Mouse (Mus musculus) kidney, embryonic 14.5 days (tissue): ENCODE measurements around the gene Cd164. TPM values are rescaled to one million over a fixed set of nuclear protein-coding genes. Genes with fewer than 3 reads are reported as not detected.

ENCODE experiments used
- ATAC-seq: fragments of 200-750 bp; cut with Nextera tagmentation; 2 replicates; pipeline ENCODE4 v1.8.0; 2017; ENCODE audit warnings: moderate number of reproducible peaks, mild to moderate bottlenecking, moderate TSS enrichment, moderate library complexity; ENCODE audit not compliant: low FRiP score, low TSS enrichment
- H3K27ac ChIP-seq: fragments of 300-500 bp; sonication (generic); 2 replicates; pipeline ENCODE4 v1.5.1; 2014; ENCODE audit warnings: low read depth, mild to moderate bottlenecking, low read length, moderate library complexity, mixed read lengths
- H3K27me3 ChIP-seq: fragments of 300-500 bp; sonication (generic); 2 replicates; pipeline ENCODE4 v1.6.1; 2014; ENCODE audit warnings: mild to moderate bottlenecking, low read length; ENCODE audit not compliant: control insufficient read depth, insufficient read depth
- H3K36me3 ChIP-seq: fragments of 300-500 bp; sonication (generic); 2 replicates; pipeline ENCODE4 v1.6.1; 2014; ENCODE audit warnings: low read length, mixed read lengths; ENCODE audit not compliant: control insufficient read depth, insufficient read depth
- H3K4me1 ChIP-seq: fragments of 300-500 bp; sonication (generic); 2 replicates; pipeline ENCODE4 v1.6.1; 2014; ENCODE audit warnings: low read length, mixed read lengths; ENCODE audit not compliant: control insufficient read depth, insufficient read depth
- H3K4me2 ChIP-seq: fragments of 300-500 bp; sonication (generic); replicated peaks from 2 replicates; pipeline ENCODE4 v1.6.1; 2014; ENCODE audit warnings: low read depth, mild to moderate bottlenecking, low read length
- H3K4me3 ChIP-seq: fragments of 300-500 bp; sonication (generic); 2 replicates; pipeline ENCODE4 v1.5.1; 2014; ENCODE audit warnings: mild to moderate bottlenecking, low read length
- H3K9ac ChIP-seq: fragments of 300-500 bp; sonication (generic); 2 replicates; pipeline ENCODE4 v1.6.1; 2014; ENCODE audit warnings: low read depth, mild to moderate bottlenecking, low read length, moderate library complexity
- H3K9me3 ChIP-seq: fragments of 300-500 bp; sonication (generic); 2 replicates; pipeline ENCODE4 v1.6.1; 2016; ENCODE audit warnings: low read length; ENCODE audit not compliant: control insufficient read depth
- WGBS: fragments of 180-500 bp; shearing (Covaris S2); extraction: QIAGEN DNeasy Blood & Tissue Kit; methylation state at CpG from one replicate; pipeline ENCODE4 v1.1.7; 2014; 5-methylcytosine and 5-hydroxymethylcytosine counted together
- polyA plus RNA-seq: library from polyadenylated mRNA; unstranded; fragments of >200 nt; fragmentation: Nextera tagmentation; extraction: Ambion mirVana; gene quantifications from 2 replicates; pipeline ENCODE4 v1.2.1, GENCODE M21; 2014

Gene Cd164
- polyA plus RNA-seq, 1 experiment from 2014 or later: 221 TPM

DNA sequence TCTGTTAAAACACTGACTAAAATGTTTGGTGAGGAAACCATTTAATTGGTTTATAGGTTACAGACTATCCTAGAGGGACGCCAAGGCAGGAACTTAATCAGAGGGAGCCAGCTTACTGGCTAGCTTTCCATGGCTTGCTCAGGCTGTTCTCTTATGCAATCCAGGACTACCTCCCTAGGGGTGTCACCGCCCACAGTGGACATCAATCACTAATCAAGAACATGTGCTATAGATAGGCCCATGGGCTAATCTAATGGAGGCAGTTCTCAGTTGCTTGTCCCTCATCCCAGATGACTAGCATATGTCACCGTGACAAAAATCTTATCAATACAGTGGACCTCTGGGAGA lies 18.7 kb downstream of the Cd164 start:
- no peak overlapping the region for H3K4me2 ChIP-seq
- H3K27ac ChIP-seq: no peak overlapping the region
- peaks cover 18% of the 10 kb centered on the region; the same call in 1 of the 2 replicates for H3K36me3 ChIP-seq

DNA sequence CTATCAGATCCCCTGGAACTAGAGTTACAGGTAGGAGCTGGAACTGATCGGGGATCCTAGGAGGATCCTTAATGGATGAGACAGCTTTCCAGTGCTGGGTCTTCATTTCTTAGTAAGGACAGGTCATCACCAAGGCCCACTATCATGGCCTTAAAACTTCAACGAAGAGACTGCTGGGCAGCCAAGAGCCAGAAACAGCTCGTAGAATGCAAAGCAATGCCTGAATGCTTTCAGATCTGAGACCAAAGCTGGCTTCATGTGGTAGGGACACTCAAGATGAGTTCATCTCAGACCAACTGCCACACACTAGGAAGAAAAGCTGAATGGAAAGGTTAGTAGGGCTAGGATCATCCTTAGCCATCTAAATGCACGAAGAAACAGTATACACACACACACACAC lies 19.8 kb downstream of the Cd164 start:
- H3K27ac ChIP-seq: no peak overlapping the region
- ATAC-seq: no peak
- no peak overlapping the region for H3K4me2 ChIP-seq
- H3K4me1 ChIP-seq: no peaks in the 10 kb centered on the region
- no peak overlapping the region for H3K4me3 ChIP-seq
- peaks cover 11% of the 10 kb centered on the region; the same call in 1 of the 2 replicates for H3K36me3 ChIP-seq
- no peaks in the 10 kb centered on the region for H3K9me3 ChIP-seq
- 95% methylated on average over 4 of the region's 4 CpGs for WGBS
- no peak overlapping the region for H3K9ac ChIP-seq
- H3K27me3 ChIP-seq: no peaks in the 10 kb centered on the region

More for the DNA sequence above, 18.7 kb downstream of the Cd164 start:
- Histone ChIP-seq H3K27me3 (no peaks in the 10 kb centered on the region), H3K9me3 (no peaks in the 10 kb centered on the region), H3K4me3 (no peak overlapping the region), H3K4me1 (no peaks in the 10 kb centered on the region), H3K9ac (no peak overlapping the region)
- no peak for ATAC-seq
- WGBS: 95% methylated on average over 3 of the region's 3 CpGs

DNA sequence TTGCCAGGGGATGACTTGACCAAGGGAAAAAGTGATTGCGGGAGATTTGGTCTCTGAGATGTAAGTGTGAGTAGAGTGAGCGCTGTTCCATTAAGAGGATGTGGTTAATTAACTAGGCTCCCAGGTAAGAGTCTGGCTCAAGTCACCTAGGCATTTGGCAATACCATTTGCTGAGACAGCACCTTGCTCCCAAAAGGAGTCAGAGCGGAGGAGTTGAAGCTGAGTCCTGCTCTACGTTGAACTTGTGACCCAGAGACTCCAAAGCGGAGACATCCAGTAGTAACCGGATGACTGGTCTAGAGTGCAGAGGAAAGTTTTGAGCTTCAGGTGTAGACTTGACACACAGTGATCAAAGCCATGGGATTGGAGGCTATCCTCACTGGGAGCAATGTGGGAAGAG lies 22.8 kb downstream of the Cd164 start:
- no peak overlapping the region for H3K27ac ChIP-seq
- H3K27me3 ChIP-seq: no peaks in the 10 kb centered on the region
- H3K4me2 ChIP-seq: no peak overlapping the region
- ATAC-seq: no peak
- H3K4me1 ChIP-seq: no peaks in the 10 kb centered on the region
- 90% methylated on average over 6 of the region's 6 CpGs for WGBS
- H3K36me3 ChIP-seq: no peaks in the 10 kb centered on the region; the same call in 1 of the 2 replicates
- H3K9me3 ChIP-seq: no peaks in the 10 kb centered on the region
- no peak overlapping the region for H3K4me3 ChIP-seq
- no peak overlapping the region for H3K9ac ChIP-seq

DNA sequence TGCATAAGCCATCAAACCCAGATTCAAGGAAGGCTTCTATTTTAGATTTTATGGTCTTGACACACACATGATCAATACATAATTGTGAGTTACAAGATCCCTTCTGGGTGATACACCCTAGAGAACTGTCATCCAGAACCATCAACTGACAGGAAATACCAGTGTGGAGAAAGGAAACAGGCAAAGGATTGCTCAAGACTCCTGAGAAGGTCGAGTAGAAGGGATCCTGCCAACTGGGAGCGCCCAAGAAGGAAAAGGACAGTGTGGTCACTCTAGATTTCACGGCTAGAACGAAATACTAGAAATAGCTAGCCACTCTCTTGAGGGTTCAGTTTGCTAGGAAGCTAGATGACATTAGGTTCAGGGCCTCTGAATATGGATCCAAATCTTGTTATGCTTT lies 24.2 kb downstream of the Cd164 start:
- Histone ChIP-seq H3K36me3 (no peaks in the 10 kb centered on the region; the same call in 1 of the 2 replicates), H3K4me3 (no peak overlapping the region), H3K27me3 (no peaks in the 10 kb centered on the region), H3K4me2 (no peak overlapping the region), H3K4me1 (no peaks in the 10 kb centered on the region), H3K9ac (no peak overlapping the region), H3K9me3 (no peaks in the 10 kb centered on the region), H3K27ac (no peak overlapping the region)
- 89% methylated on average over 4 of the region's 4 CpGs for WGBS
- no peak for ATAC-seq

DNA sequence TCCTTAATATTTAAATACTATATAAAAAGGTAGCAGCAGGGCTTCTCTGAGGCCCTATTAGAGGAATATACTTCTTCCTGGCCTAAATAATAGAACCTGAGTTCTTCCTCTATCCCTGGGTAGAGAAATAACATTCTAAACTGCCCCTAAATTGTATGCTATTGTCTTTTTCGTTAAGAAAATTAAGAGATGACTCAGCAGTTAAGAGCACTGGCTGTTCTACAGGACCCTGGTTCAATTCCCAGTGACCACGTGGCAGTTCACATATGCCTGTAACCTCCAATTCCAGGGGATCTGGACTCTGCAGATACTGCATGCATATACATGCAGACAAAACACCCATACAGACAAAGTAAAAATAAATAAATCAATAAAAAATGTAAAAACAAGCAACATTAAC lies 24.6 kb downstream of the Cd164 start:
- WGBS: 69% methylated on average over 2 of the region's 2 CpGs

DNA sequence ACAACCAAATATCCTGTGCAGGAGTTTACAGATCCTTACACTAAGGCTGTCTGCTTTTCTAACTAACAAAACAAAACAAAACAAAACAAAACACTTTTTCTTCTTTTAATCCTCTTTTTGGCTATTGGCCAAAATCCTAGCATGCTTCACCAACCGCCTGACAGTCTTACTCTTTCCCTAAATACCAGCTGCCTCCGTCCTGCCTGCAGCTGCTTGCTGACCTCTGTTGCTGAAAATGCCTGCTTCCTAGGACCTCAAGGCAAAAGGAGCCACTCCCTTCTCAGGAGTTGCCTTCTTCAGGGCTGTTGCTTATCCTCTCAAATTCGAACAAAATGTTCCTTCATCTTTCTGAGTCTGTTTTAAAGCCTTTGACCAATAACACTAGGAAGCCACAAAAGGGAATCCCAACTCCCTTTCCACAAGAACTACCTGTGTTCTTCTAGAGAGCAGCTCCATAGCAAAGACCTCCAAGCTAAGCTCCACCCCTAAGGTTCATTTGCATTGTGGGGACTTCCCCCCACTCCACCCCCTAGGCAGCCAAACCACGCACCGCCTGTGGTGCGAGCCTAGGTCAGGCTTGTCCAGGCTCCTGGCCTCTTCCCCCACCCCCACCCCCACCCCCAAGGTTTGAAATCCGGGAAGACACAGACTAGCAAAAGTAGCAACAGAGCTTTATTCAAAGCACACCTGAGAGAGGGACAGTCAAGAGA lies 25.4 kb downstream of the Cd164 start:
- Histone ChIP-seq H3K4me3 (no peak overlapping the region), H3K4me2 (no peak overlapping the region), H3K27me3 (no peaks in the 10 kb centered on the region), H3K9me3 (peaks cover 6% of the 10 kb centered on the region), H3K4me1 (no peaks in the 10 kb centered on the region), H3K9ac (no peak overlapping the region), H3K36me3 (no peaks in the 10 kb centered on the region), H3K27ac (no peak overlapping the region)
- no peak for ATAC-seq
- WGBS: 5% methylated on average over 7 of the region's 7 CpGs

More for the DNA sequence above, 24.6 kb downstream of the Cd164 start:
- Histone ChIP-seq H3K9me3 (no peaks in the 10 kb centered on the region), H3K9ac (no peak overlapping the region), H3K4me3 (no peak overlapping the region), H3K4me1 (no peaks in the 10 kb centered on the region), H3K27me3 (no peaks in the 10 kb centered on the region), H3K4me2 (no peak overlapping the region), H3K27ac (no peak overlapping the region), H3K36me3 (no peaks in the 10 kb centered on the region; the same call in 1 of the 2 replicates)
- ATAC-seq: no peak

DNA sequence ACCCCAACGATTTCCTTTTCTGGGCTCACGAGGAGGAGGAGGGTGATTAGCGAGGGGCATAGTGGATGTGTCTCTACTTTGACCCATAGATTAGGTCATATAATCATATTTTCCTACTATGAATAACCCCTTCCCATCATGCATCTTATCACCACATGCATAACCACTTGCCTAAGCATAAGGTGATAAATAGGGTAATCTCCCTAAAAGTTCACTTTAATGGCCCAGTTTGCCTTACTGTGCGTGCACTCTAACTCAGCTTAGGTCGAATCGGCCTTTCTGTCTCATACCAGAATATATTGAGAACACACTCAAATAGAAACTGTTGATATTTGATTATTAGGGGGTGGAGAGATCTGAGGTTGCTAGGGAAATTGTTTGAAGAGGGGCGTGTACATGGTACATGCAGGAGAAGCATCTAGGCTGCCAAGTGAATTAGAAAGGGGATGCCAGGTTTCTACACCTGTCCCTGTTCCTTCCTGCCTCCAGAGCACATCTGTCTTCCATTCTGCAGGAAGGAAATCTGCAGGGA lies 26.1 kb downstream of the Cd164 start:
- H3K4me2 ChIP-seq: no peak overlapping the region
- no peak for ATAC-seq
- H3K9me3 ChIP-seq: peaks cover 6% of the 10 kb centered on the region
- H3K27ac ChIP-seq: no peak overlapping the region
- H3K4me3 ChIP-seq: no peak overlapping the region
- no peaks in the 10 kb centered on the region for H3K27me3 ChIP-seq
- H3K4me1 ChIP-seq: no peaks in the 10 kb centered on the region
- 58% methylated on average over 7 of the region's 7 CpGs for WGBS
- H3K9ac ChIP-seq: no peak overlapping the region
- H3K36me3 ChIP-seq: no peaks in the 10 kb centered on the region

DNA sequence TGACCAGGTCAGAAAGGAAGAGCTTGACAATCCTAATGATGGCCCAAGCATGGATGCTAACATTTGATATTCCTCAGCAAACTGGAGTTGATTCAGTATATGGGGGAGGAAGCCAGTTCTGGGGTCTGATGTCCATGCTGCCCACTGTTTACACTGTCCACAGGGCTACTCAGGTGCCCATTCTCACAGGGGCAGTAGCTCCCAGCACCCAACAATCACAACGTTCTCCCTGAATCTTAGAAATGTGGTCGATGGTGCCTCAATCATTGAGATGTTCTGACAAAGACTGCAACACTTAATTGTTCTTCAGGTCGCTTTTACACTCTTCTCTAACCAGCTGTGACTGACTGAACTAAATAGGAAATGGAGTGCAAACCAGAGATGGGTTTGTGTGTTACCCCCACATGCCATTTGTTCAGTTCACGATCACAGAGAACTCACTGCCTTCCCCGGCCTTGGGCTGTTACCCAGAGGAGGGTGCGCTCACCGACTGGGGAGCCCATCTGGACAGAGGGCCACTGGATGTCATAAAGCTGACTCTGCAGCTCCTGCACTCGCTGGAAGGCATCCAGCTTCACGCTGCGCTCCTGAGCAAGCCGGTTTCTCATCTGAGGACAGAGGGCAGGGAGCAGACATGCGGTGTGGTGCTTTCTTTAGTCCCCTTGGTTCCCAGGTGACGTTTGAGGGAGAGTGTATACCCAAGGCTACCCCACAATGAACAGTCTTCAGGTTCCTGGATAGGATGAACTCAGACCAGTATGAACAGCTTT lies 27.4 kb downstream of the Cd164 start:
- Histone ChIP-seq H3K9ac (no peak overlapping the region), H3K27ac (no peak overlapping the region), H3K27me3 (no peaks in the 10 kb centered on the region), H3K4me1 (no peaks in the 10 kb centered on the region), H3K4me3 (no peak overlapping the region), H3K36me3 (no peaks in the 10 kb centered on the region), H3K9me3 (peaks cover 6% of the 10 kb centered on the region), H3K4me2 (no peak overlapping the region)
- 0 out of 2 replicates have a peak, but pooled peaks have one; percentile 39 for ATAC-seq
- WGBS: 38% methylated on average over 13 of the region's 13 CpGs

DNA sequence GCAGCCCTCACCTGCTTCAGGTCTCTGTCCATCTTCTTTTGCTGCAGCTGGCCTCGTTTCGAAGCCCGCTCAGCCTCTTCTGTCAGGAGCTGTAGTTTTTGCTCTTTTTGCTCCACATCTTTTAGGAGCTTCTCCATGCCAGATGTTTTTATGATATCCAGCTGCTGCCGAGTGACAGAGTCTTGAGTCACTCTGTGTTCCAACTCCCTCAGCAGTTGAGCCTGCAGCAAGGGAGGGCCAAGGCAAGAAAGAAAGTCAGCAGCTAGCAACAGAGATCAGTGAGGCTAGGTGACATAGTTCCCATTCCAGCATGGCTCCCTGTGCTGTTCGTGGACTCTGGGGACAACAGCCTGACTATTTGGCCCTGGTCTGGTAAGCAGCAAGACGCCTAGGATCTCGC lies 31.5 kb downstream of the Cd164 start:
- WGBS: 75% methylated on average over 7 of the region's 7 CpGs
- ATAC-seq: no peak
- no peaks in the 10 kb centered on the region for H3K27me3 ChIP-seq
- no peak overlapping the region for H3K4me2 ChIP-seq
- H3K4me3 ChIP-seq: no peak overlapping the region
- H3K9ac ChIP-seq: no peak overlapping the region
- H3K4me1 ChIP-seq: peaks cover 6% of the 10 kb centered on the region; the same call in 1 of the 2 replicates
- no peaks in the 10 kb centered on the region for H3K36me3 ChIP-seq
- peaks cover 6% of the 10 kb centered on the region for H3K9me3 ChIP-seq
- no peak overlapping the region for H3K27ac ChIP-seq
